Mouse (Mus musculus) adrenal gland, postnatal 14 days (tissue): ENCODE results near the gene Srxn1. TPM values are rescaled to one million over a fixed set of nuclear protein-coding genes. Genes with fewer than 3 reads are reported as not detected.

ENCODE experiments used
- DNase-seq: peaks from one replicate; pipeline ENCODE4 v3.0.0; 2021; ENCODE audit warnings: mixed read lengths
- total RNA-seq: library from RNA; stranded (reverse); gene quantifications from 2 replicates; pipeline ENCODE4 v1.2.3, GENCODE M21; 2021

Gene Srxn1
- total RNA-seq, 1 experiment from 2014 or later = 289 TPM

DNA sequence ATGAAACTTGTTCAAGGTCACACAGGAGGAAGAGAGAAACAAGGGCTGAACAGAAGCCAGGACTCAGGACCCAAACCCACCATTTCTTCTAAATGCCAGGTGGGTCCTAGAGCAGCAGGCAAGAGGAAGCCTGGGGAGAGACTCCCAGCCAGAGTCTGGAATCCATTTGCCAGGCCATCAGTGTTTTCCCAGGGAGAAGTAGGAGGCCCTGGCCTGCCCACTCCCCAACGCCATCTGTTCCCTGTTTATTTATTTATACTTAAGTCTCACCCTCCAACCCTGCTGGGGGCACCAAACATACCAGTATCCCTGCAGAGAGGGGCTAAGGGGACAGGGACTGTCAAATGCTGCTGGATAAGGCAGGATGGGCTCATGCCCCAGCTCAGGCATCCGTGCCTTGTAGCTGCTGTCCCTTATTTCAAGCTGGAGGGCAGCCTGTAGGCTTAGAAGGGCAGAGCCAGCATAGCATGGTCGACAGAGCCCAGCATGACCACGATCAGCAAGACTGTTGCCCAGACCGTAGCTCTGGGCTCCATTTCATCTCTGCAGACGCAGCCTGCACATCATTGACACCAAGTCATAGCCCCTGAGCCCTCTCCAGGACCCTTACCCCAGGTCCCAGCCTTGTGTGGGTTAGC is 14.0 kb downstream of the Srxn1 start:
- no peak for DNase-seq

DNA sequence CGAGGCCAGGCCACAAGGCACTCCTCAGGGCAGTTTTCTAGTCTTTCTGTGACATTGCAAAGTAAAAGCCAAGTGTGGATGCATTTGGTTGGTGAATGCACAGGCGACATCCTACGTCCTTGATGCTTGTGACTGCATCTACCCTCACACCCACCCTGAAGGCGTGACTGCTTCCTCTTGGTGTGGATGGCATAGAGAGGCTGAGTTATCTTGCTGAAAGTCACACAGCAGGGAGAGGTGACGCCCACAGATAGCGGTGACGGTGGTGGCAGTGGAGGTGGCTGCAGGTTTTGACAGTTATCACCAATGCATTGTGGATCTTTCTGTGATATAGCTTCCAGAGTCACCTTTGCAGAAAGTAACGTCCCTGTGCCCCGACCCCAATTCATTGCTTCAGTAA is 17.6 kb downstream of the Srxn1 start:
- DNase-seq = no peak

DNA sequence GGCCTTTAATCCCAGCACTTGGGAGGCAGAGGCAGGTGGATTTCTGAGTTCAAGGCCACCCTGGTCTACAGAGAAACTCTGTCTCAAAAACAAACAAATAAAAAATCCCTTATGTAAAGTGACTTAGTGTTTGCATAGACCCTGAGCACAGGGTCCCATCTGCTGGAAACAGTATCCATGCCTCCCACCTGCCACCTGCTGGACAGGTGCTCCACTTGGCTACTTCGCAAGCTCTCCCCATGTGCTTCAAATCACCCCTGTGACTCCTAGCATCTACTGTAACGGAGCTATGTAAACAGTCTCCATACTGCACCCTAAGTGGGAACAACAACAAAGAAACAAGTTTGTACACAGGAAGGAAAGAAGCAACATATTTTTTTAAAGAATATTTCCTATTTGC is 23.3 kb downstream of the Srxn1 start:
- DNase-seq = no peak

DNA sequence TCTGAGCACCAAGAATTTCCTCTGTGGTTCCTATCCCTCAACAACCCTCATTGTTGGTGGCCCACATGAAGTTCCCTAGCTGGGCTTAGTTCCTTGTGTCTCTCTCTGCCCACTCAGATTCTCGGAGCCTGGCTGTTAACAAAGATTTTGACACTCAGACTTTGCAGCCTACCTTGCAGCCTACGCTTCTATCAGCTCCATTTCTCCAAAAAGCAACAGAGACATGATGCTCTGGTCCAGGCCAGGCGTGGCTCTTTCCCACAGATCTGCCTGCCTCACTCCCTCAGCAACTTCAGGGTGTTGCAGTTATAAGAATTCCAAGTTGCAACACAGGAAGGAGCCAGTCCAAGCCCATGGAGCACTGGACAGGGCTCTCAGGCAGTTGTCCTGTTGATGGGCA is 24.5 kb downstream of the Srxn1 start:
- DNase-seq = no peak

DNA sequence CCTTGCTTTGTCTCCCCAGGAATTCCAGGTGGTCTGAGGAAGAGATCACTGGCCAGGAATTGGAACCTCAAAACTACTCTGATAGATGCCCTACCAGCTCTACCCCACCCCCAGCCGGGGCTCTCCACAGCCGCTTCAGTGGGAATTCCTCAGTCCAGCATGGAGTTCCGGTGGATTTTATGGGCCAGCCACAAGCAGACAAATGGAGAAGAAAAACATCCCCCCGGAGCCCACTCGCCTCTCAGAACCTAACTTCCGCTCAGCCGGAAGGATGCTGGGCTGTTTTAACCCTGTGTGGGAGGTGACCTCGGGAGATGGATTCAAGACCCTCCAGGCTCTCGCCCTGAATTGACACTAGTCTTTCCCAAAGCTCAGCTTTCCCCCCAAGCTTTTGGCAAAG is 26.7 kb downstream of the Srxn1 start:
- DNase-seq = no peak

DNA sequence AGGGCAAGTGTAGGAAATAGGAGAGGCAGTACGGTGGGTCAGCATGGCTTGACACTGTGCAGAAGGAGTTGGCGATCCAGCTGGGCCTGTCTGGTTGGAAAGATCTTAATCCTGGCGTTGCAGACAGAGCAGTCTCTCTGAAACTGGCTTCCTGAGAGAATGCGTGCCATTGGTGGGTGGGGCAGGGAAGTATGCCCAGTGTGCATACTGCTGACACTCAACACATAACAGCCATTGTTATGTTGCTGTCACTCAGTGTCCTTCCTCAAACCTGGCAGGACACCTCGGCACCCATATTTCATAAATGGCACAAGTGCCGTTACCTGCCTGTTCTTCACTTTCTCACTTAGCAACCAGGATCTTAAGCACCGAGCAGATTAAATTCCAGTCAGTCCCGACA is 27.4 kb downstream of the Srxn1 start:
- no peak for DNase-seq

DNA sequence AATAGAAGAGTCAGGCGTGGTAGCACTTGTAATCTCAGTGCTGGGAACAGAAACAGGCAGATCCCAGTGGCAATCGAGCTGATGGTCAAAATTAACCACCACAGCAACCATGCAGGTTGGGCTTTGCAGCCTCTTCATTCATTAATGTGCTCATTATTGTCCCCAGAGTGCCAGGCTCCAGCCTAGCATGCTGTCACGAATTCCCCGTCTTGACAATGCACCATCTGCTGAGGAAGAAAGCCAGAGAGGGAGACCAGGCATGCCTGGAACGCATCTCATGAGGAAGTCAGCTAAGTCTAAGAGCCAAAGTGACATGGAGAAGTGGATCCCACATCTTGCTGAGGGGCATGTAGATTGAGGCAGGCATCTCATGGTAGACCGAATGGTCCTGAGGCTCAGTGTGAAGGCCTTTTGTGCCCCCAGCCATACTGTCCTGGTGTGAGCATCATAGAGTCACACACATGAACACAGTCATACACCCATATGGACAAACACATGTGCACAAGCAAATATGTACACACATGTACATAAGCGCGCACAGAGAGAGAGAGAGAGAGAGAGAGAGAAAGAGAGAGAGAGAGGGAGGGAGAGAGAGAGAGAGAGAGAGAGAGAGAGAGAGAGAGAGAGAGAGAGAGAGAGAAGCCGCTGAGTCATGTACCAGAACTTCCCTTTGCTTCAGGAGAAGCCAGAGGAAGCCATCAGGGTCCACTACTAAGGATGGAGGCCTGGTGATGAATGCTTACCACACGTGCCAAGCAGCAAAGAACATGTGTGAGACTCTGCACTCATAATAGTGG is 34.1 kb downstream of the Srxn1 start:
- DNase-seq = no peak

DNA sequence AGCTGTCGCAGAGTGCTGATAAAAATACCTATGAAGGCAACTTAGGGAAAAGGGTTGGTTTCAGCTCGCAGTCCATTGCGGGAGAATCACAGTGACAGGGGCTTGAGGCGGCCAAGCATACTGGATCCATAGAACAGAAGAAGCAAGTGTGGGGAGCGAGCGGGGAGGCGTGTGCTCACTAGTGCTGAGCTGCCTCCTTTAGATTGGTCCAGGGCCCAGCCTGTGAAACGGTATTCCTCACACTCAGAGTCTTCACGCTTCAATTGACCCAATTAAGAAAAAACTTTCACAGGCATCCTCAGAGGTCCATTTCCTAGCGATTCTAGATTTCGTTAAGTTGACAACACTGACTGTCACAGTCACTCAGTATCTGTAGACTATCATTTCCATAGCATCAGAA is 35.6 kb downstream of the Srxn1 start:
- no peak for DNase-seq

DNA sequence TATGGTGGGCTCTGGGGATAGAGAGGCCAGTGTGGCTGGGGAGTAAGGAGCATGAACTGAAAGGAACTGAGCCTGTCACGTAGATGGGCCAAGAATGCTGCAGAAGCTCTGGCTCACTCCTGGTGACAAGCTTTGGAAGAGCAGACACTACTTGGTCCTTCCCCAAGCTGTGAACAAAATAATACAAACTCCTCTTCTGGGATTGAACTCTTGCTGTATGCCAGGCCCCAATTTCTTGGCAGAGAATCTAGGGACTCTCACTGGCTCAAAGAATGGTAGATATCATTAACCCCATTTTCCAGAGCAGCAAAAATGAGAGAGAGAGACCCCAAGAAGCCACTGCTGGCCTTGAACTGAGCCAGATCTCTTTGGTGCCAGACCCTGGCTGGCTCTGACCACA is 36.2 kb downstream of the Srxn1 start:
- DNase-seq = no peak

DNA sequence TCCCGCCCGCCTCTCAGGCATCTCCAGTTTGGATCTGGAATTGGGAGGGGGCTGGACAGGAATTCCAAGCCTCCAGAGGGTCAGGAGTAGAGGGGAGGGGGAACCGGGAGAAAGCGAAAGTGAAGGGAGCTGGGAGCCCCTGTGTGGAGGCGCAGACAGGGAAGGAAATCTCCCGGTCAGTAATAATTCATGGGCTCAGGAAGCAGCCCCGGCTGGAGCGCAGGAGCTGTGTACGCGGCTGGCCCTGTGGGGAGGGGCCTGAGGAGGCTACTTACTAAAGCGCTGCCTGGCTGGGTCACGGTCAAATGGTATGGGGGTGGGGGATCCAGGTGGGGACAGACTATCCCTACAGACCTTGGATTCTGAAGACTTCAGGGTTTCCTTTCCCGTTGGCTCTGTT is 36.7 kb downstream of the Srxn1 start:
- peak; percentile 74 for DNase-seq

DNA sequence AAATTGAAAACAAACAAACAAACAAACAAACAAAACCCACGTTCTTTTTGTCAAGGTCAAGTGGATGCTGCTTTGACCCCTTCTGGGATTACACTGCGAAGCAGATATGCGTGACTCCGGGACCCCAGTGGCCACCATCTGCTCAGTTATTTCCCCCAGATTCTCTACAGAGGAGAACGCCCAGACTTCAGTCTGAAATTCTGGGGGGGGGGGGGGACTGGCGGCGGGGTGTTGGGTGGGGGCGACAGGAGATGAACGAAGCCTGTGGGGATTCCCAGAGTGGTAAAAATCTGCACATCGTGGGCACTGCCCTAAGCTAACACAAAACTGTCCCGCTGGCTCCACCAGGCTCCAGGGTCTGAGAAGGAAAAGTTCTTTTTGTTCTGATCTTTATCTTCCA is 37.3 kb downstream of the Srxn1 start:
- DNase-seq = no peak

DNA sequence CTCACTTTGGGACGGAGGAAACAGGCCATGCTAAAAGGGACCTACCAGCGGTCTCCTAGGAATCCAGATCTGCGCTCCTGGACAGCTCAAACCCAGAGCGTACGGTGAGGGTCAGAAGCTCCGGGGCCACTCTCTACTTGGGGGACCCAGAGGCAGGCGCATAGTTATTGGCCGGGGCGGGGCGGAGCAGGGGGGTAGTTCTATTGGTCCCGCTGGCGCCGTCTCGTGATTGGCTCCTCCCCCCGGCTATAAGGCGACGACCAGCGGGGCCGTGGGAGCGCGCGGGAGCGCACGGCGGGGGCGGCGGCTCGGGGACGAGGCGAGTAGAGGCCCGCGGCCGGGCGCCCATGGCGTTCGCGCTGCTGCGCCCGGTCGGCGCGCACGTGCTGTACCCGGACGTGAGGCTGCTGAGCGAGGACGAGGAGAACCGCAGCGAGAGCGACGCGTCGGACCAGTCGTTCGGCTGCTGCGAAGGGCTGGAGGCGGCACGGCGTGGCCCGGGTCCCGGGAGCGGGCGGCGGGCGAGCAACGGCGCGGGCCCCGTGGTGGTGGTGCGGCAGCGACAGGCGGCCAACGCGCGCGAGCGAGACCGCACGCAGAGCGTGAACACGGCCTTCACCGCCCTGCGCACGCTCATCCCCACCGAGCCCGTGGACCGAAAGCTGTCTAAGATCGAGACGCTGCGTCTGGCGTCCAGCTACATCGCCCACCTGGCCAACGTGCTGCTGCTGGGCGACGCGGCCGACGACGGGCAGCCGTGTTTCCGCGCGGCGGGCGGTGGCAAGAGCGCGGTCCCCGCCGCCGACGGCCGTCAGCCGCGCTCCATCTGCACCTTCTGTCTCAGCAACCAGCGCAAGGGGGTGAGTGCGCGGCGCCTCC is 38.2 kb downstream of the Srxn1 start, which contains the start of gene Tcf15:
TSS of gene Tcf15 (plus strand) at position 283 of the 879 bp plus-strand sequence.
- DNase-seq = peak; percentile 76

DNA sequence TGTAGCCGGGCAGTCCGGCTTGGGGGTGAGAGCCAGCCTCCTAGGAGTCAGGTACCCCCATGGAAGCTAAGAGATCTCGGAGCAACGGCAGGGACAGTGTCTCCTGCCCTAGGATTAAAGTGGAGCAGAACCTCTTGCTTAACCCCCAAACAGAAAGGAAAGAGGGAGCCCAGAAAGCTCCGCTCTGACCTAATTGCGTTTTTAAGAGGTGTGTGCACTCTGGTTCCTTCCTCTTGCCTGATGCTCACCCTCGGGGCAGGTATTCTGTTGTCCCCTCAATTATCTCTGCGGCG is 38.8 kb downstream of the Srxn1 start:
- no peak for DNase-seq

DNA sequence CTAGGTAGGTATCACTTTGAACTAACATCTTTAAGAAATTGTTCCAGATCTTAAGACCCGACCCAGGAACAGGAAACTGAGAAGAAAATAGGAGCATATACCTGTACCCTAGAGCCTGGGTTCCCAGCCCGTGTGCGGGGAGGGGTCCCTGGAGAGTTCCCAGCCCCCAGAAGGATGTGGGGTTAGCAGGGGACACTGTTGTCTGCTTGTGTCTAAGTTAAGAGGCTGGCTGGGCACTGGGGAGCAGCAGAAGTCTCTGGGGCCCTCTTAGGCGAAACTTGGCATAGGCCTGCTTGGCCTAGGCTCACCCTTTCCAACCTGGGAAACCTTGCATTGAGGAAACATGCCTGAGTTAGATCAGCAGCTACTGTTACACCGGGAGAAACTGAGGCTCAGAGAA is 39.2 kb downstream of the Srxn1 start:
- DNase-seq = peak; percentile 30

DNA sequence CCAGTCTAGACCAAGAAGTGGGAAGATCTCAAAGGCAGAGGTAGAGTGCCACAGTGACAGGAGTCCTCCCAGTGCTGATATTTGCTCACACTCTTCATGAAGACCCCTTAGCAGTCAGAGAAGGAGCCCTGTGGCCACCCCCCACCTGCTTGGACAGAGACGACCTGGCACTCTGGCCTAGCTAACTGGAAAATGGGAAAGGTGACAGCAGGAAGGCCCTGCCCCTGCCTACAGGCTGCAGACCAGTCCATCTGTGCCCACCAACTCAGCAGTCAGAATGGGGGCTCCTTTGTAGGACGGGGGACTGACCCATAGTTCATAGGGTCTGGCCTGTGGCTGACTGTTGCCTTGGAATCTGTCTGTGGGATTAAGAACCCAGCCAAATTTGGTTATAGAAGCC is 40.4 kb downstream of the Srxn1 start:
- no peak for DNase-seq

DNA sequence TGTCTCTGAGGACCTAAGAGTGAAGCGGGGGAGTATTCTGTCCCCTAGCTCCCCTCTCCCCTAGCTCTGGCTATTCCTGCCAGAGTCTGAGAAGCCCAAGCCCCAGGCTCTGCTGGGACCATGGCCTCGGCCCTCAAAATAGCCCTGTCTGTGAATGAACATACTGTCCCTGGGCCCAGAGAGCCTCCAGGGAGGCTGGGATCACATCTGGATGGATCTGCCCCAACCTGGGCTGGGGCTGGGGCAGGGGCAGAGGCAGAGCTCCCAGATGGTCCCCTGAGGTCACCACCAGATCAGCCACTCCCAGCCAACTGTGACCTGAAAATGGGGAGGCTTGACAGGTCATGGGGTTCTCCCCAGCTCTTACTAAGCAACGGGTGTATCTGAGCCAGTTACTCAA is 41.8 kb downstream of the Srxn1 start:
- DNase-seq = no peak

DNA sequence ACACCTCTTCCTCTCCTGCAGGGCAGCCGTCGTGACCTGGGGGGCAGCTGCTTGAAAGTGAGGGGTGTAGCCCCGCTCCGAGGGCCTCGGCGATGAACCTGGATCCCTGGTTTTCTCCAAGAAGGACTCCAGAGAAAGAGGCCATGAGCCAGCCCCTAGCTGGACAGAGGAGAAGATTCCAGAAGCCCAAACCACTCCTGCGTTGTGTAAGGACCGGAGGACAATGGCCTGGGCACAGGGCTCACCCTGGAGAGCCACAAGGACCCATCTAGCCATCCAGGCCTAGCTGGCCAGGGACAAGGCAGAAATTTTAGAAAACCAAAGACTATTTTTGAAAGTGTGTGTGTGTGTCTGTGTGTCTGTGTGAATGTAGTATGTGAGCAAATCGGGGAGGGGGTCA is 43.4 kb downstream of the Srxn1 start:
- no peak for DNase-seq

DNA sequence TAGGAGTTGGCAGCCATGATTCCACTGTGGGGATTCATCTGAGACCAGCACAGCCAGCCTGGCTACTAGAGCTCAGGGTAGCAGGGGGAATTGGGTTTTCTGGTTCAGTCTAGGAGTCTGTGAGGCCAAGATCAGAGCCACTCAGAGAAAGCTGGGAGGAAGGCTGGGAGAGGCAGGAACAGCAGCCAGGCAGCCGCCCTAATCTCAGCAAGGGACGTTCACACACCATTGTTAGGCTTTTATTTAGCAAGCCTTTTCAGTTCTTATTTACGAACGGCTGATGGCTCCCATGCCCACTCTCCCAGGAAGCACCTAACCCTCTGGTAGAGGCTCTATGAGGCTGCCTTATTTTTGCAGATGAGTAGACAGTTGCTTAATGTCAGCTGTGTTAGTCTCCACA is 44.6 kb downstream of the Srxn1 start:
- no peak for DNase-seq

DNA sequence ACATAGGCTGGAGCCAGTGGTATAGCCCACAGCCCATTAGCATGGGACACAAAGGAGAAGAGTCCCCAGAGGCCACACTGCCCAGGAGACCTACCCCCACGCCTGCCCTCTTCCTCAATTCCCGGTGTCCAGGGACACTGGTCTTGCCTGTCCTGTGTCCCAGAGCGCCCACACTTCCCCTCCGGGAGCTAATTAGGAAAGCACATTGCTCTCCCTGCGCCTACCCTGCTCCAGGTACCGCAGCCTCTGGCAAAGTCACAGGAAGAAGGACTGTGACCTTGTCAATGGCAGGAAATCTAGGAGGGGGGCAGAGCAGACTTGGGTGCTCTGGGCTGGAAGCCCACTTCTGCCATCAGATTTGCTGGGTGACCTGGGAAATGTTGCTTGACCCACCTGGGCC is 45.1 kb downstream of the Srxn1 start:
- DNase-seq = peak; percentile 46

DNA sequence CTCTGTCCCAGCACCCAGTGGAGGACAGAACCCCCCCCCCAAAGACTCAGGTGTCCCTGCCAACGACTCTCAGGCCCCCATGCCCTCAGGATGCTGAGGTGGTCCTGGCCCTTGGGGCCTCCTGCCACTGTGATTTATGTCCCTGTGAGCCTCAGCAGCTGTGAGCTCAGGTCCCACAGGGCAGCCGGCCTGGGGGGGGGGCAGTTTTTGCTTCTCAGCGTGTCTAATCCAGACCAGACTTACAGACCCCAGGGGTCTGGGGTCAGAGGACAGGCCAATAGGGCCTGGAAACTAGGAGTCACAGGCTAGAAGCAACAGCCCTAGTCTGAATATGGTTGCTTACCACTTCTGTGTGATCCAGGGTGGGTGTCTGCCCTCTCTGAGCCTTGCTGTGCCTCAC is 48.0 kb downstream of the Srxn1 start:
- DNase-seq = no peak

DNA sequence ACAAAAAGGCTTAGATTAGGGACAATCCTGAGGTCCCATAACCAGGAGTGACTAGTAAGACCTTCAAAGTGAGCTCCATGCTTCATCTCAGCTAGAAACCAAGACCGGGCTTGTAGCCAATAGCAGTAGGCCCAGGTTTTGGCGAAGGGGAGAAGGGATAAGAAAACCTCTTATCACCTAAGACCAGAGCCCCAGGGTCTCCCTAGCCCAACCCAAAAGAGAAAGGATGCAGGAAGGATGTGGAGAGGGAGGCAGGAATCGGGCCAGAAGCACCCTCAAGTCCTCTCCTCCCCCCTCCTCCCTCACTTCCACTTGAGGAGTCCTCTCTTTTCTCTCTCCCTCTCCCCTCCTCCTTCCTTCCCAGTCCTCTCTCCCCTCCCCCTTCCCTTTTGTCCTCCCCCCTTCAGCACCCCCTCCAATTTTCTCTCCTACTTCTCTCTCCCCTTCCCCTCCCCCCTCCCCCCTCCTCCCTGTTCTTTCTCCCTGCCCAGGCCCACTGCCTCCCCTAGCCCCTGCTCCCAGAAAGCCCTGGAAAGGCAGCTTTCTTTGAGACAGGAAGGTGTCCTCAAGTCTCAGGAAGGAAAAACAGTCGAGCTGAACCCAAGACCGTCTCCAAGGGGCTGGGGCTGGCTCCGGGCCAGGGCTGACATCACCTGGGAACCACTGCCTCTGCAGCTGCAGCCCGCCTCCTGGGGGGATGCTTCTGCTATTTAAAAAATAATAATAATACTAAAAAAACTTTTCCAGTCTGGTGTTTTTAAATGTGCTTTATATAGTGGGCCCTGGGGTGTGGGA is 50.3 kb downstream of the Srxn1 start:
- DNase-seq = peak; percentile 65

DNA sequence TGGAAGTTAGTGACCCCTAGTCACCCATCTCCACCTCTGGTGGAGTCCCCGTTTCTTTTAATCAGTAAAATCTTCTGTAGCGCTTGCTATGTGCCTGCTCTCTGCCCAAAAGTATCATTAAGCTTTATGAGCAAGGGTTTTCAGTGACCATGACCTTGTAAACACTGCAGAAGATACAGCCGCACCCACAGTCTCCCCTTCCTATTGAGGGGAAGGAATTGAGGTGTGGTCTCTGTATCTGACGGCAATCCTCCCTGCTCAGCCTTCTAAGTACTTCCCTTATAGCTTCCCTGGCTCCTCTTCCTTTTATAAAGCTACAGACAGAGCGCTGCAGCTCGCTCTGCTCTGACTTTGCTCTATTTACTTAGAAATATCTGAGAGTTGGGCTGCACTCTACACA is 51.2 kb downstream of the Srxn1 start:
- DNase-seq = no peak

DNA sequence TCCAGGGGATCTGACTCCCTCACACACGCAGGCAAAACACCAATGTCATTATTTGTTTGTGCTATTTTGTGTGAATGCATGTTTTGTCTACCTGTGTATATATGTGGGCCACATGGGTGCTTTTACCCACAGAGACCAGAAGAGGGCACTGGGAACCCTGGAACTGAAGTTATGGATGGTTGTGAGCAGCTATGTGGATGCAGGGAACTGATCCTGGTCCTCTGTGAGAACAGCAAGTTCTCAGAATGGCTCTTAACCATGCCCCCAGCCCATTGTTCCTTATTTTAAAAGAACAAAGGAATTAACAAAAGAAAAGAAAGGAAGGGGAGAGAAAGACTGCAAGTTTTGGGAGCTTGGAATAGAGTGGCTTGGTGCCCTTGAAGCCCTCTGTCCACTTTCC is 54.2 kb downstream of the Srxn1 start:
- DNase-seq = no peak
